Mouse (Mus musculus): ENCODE measurements around the gene Syt6. TPM values are rescaled to one million over a fixed set of nuclear protein-coding genes. Genes with fewer than 3 reads are reported as not detected.
"Not testable (repeated sequence)": the region's sequence is repeated elsewhere in the genome, so short reads cannot be mapped to it uniquely, and the experiment has no call there.

Syt6 gene
- total RNA-seq, 1 experiment from 2014 or later, result not detected

- peak; percentile 35 for DNase-seq
Measured at GRCm38 (mm10) chr3:103601011-103601410, 26.0 kb downstream of the Syt6 start.

DNA sequence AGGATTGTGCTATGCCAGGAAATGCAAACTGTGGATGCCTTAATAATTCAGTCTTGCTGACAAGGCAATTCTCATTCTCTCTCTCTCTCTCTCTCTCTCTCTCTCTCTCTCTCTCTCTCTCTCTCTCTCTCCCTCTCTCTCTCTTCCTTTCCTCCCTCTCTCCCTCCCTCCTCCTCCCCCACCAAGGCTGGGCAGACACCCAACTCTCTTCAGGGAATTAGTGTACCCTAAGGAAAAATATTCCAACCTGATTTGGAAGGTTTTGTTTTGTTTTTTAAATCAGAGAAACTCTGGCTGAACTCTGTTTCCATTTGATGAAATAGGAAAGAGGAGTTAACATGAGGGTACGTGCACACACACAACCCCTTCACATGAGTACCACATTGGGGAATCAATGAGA is 26.5 kb downstream of the Syt6 start:
- DNase-seq, result no peak

DNA sequence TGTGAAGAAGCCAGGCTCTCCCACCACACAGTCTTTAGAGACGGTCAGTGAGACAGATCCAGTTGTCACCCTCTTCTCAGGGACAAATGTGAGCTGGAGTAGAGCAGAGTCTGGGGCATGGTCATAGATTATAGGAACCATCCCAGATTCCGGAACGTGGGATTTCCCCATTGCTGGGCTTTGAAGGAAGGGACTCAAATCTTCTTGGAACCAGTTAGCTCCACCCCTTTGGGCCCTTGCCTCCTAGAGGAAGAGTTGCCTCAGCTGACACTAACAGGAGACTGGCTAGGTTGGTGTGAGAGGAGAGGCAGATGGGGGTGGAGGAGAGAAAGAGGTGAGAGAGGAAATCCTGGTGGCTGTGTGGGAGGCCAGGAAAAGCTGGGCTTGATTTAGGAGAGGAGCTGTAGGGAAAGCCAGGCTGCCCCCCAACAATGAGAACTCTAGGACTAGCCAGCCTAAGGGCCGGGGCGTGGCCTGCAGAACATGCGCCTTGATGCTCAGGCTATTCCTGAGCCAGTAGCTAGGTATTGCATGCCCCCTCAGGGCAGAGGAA is 31.1 kb downstream of the Syt6 start:
- DNase-seq, result no peak

DNA sequence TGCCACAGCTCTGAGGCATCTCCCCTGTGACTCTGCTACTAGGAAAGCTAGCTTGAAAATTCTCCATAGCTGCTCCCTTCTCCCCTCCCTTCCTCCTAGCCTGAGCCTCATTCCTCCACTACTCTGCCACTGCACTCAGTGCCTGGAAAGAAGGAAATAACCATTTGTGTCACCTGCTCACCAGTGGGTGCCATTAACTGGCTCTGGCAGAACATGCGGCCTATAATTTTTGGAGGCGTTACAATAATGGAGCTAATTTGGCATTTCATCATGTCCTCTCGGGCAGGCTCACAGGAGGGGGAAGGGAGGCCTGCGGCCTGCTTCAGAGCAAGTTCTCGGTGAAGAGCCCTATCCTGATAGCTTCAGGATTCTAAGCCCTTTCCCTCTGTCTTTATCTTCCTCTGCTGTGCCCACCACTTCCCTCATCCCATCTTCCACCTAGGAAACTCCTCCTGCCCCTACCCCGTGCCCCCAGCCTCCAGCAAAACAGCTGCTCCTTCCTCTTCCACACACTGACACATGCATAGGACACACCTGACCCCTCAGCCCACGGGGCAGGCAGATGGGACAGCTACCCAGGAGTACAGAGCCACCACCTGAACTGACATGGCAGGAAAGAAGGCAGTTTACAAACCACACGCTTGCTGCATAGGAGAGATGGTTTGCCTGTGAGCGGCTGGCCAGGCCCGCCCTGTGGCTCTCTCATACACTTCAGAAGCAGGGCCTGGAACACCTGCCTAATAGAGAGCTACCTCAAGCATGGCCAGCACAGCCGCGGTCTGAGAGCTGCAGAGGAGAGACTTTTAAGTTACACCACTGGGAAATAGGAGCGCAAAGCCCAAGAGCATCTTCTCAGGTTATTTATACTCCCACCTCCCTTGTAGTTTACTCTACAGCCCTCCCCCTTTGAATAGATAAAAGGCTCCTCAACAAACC is 31.9 kb downstream of the Syt6 start:
- no peak for DNase-seq

- no peak for DNase-seq
Measured at GRCm38 (mm10) chr3:103610231-103610630, 35.2 kb downstream of the Syt6 start.

DNA sequence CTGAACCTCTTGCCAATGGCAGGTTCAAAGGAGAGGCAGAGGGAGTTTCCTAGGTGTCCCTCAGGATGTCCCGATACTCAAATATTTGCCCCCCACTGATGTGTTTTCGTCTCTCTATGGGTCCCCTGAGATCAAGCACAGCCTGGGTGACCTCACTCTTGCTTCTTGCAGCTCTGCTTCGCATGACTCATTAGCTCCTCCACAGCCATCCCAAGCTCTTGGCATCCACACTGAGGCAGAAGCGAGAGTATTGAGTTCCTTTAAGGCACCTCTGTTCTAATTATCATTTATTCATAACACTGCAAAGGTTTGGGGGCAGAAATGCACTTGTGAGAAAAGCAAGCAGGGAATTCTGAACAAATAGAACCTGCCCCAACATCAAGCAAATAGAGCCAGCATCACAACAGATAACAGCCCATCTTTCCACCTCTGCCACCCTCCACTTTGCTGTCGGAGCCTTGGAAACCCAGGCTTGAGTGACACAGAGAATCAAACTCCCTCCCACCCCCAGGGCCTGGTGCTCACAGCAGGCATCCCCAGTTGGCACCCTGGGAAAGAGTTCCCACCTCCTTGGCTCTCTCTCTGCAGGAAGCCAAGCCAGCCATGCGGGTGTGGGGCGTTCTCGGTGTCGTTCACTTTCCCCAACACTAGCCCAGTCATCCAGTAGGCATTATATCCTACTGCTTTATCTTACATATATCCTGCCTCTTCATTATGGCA is 37.8 kb downstream of the Syt6 start:
- no peak for DNase-seq

DNA sequence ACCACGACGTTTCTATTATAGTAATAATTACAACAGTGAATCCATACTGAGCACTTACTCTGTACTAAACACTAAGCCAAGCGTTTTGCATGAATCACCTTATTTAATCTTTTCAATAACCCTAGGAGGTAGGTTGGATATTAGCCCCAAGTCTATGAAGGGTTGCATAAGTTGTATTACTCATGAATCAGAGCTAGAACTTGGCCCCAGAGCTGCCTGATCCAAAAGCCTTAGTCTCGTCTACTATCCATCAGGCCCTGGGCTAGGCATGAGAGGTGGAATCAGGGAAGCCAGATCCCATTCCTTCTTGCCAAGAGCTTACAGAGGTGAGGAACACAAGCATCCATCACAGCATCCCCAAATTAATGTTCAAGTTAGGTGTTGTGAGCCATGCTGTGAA is 40.6 kb downstream of the Syt6 start:
- DNase-seq, result no peak

- no peak for DNase-seq
Measured at GRCm38 (mm10) chr3:103616981-103617380, 42.0 kb downstream of the Syt6 start.

DNA sequence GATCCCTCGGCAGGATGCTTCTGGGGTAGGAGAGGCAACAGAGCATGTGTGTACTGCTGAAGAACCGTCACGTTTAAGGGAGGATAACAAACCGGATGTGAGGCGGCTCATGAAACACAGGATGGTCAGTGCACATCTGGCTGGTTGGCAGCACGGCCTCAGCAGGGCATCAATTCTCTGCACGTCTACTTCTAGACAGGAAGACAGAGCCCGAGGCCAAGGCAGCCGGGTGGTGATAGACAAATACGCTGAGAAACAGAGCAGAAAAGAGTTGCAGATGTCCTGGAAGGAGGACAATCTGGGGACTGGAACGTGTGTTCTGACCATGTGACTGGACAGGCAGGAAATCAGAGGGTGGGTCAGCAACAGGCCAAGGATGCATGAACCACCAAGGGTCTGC is 45.1 kb downstream of the Syt6 start:
- DNase-seq, result no peak

DNA sequence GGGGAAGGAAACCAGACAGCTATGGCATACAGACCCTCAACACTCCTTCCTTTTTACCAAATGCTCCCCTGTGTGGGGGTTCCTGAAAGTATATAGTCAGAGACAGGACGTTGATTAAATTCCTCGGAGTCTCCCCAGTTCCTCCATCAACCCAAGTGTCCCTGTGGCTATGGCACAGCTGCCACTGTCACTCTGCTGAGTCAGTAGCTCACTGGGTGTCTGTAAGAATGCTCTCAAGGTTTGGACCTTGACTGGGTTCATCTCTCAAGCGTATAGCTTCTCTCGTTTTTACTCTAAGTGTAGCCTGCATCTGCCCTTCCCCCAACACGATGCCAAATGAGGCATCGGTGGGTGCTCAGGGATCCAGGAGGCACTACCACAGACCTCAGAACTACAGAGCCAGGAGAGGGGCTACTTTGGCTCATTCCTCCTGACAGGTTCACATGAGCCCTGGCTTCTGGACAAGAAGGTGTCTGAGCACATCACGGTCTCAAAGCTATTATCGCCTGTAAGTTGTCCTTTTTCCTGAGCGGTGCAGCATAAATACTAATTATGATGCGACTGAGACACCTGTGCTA is 49.0 kb downstream of the Syt6 start:
- no peak for DNase-seq

DNA sequence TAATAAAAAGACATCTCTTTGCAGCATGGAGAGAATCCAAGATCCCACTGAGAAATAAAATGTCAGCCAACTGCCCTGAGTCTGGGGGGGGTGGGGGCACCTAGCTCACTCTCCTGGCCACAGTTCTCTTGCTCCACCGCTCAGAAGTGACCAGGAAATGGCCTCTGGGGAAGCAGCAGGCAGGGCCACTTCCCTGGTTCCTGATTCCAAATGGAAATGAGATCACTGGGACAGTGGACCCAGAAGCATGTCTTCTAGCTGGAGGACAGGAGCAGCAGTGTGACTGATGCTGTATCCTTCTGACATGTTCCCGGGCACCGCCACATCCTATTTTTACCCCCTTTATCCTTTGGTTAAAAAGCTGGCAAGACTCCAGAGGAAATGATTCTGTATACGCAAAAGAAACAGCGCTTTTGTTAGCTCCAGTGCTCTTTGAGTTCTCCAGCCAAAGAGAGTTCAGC is 49.6 kb downstream of the Syt6 start:
- DNase-seq, result no peak

GRCm38 (mm10) chr3:103625169-103625568 is 50.1 kb downstream of the Syt6 start:
- no peak for DNase-seq

DNA sequence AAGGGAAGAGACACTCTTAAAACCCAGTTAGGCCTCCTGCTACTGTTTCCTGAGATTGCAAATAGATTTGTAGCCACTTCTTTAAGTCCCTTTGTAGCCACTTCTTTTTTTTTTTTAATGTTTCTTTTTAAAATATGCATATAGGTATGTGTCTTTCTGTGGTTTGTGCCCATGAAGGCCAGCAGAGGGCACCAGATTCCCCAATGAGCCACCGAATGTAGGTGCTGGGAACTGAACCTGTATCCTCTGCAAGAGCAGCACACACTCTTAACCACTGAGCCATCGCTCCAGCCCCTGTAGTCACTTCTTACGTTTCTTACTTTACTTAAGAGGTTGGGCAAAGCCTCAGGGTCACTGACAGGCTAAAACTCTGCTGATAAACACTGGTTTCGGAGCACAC is 51.5 kb downstream of the Syt6 start:
- DNase-seq, result no peak

GRCm38 (mm10) chr3:103627661-103628060 is 52.6 kb downstream of the Syt6 start:
- DNase-seq, result no peak

GRCm38 (mm10) chr3:103633124-103633523 is 58.1 kb downstream of the Syt6 start:
- DNase-seq, result no peak

- DNase-seq, result no peak
Measured at GRCm38 (mm10) chr3:103633831-103634230, 58.8 kb downstream of the Syt6 start.

GRCm38 (mm10) chr3:103634256-103634655 is 59.2 kb downstream of the Syt6 start:
- DNase-seq, result no peak

DNA sequence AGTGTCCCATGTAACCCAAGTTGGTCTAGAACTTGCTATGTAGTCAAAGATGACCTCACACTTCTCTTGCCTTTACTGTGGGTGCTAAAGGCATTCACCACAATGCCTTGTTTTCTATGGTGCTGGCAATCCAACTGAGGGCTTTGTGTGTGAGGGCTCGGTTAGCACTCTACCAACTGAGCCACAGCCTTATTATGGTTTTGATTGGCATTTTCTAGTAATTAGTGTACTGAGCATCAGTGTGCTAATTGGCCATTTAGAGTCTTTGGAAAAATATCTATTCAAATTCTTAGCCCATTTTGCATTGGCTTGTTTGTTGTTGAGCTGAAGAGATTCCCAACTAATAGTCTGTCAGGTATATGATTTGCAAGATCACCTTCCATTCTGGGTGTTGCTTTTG is 62.6 kb downstream of the Syt6 start:
- DNase-seq, result no peak

- DNase-seq, result no peak
Measured at GRCm38 (mm10) chr3:103640226-103640803, 65.3 kb downstream of the Syt6 start.

DNA sequence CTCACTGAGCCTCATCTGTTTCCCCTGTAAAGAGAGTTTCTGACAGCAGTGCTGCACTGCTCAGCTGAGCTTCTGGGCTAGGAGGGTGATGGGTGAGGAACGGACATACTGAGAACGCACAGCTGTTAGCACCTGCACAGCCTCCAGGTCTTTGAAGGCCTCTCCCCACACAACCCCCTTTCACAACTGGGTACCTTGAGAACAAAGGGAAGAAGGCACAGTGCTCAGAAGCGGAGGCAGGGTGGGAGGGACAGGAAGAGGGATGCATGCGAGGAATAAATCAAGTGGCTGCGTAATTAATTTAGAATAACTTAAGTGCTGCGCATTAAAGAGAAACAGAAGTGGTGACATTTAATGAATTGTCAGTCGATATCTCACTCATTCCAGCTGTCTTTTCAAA is 66.3 kb downstream of the Syt6 start:
- no peak for DNase-seq

DNA sequence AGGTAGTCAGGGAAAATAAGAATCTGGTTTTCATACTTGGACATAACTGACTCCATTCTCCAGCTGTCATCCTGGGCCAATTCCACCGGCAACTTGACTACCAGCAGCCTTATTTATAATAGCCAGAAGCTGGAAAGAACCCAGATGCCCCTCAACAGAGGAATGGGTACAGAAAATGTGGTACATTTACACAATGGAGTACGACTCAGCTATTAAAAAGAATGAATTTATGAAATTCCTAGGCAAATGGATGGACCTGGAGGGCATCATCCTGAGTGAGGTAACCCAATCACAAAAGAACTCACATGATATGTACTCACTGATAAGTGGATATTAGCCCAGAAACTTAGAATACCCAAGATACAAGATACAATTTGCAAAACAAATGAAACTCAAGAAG is 70.9 kb downstream of the Syt6 start, which contains the start of gene Atg4a-ps:
Gene Atg4a-ps, minus strand, starts transcription at position 101 of the 400 bp plus-strand sequence.
- DNase-seq, result not testable (repeated sequence)

GRCm38 (mm10) chr3:103647164-103647867 is 72.3 kb downstream of the Syt6 start:
- DNase-seq, result no peak

All from adrenal gland, postnatal 25 days (tissue).